Mouse (Mus musculus): ENCODE results near the gene Dmwd. TPM values are rescaled to one million over a fixed set of nuclear protein-coding genes. Genes with fewer than 3 reads are reported as not detected.
A peak's percentile ranks its signal among the peaks of the same experiment; 100 is the strongest.
"Not testable (repeated sequence)": the region's sequence is repeated elsewhere in the genome, so short reads cannot be mapped to it uniquely, and the experiment has no call there.

Gene Dmwd
- polyA plus RNA-seq, 1 experiment from 2014 or later: 26.0 TPM

- WGBS: 92% methylated on average over 7 of the region's 7 CpGs
- H3K9ac ChIP-seq: no peak overlapping the region
- no peaks in the 10 kb centered on the region for H3K27me3 ChIP-seq
- H3K36me3 ChIP-seq: peaks cover 44% of the 10 kb centered on the region
- H3K4me2 ChIP-seq: no peak overlapping the region
- no peaks in the 10 kb centered on the region for H3K9me3 ChIP-seq
- no peak for ATAC-seq (ENCODE audit: low read depth)
- H3K4me1 ChIP-seq (replicated peaks): peaks cover 11% of the 10 kb centered on the region
- no peak overlapping the region for H3K4me3 ChIP-seq
- no peak overlapping the region for H3K27ac ChIP-seq (replicated peaks)
Observed at GRCm38 (mm10) chr7:19053136-19053532, 22.9 kb upstream of the Dmwd start.

GRCm38 (mm10) chr7:19054047-19054776 lies 21.8 kb upstream of the Dmwd start, which contains the start of gene Rsph6a:
TSS of gene Rsph6a (plus strand) at chr7:19054690.
- Histone ChIP-seq H3K36me3 (peaks cover 34% of the 10 kb centered on the region), H3K4me1 (replicated peaks) (peaks cover 11% of the 10 kb centered on the region), H3K9me3 (no peaks in the 10 kb centered on the region), H3K9ac (peak within 1 kb of the TSS; percentile 58), H3K27me3 (no peaks in the 10 kb centered on the region), H3K4me2 (peak within 1 kb of the TSS; percentile 50), H3K4me3 (peak within 1 kb of the TSS; percentile 25), H3K27ac (replicated peaks) (no peak within 1 kb of the TSS; the same call in 1 of the 2 replicates)
- peak; percentile 75 for ATAC-seq (ENCODE audit: low read depth)
- 26% methylated on average over 33 of the region's 33 CpGs for WGBS

GRCm38 (mm10) chr7:19054777-19055076 lies 21.3 kb upstream of the Dmwd start:
- Histone ChIP-seq H3K4me2 (peak overlapping the region; percentile 50), H3K9me3 (no peaks in the 10 kb centered on the region), H3K4me3 (peak overlapping the region; percentile 25), H3K9ac (peak overlapping the region; percentile 58), H3K27me3 (no peaks in the 10 kb centered on the region), H3K36me3 (peaks cover 28% of the 10 kb centered on the region), H3K4me1 (replicated peaks) (peaks cover 11% of the 10 kb centered on the region), H3K27ac (replicated peaks) (no peak overlapping the region)
- 67% methylated on average over 9 of the region's 9 CpGs for WGBS
- ATAC-seq (ENCODE audit: low read depth): no peak

- no peak overlapping the region for H3K9ac ChIP-seq
- WGBS: 91% methylated on average over 8 of the region's 8 CpGs
- H3K4me3 ChIP-seq: no peak overlapping the region
- H3K27ac ChIP-seq (replicated peaks): no peak overlapping the region
- ATAC-seq (ENCODE audit: low read depth): no peak
- no peak overlapping the region for H3K4me2 ChIP-seq
- H3K36me3 ChIP-seq: peaks cover 25% of the 10 kb centered on the region
- H3K4me1 ChIP-seq (replicated peaks): peaks cover 11% of the 10 kb centered on the region
- H3K9me3 ChIP-seq: no peaks in the 10 kb centered on the region
- H3K27me3 ChIP-seq: no peaks in the 10 kb centered on the region
Observed at GRCm38 (mm10) chr7:19055108-19055507, 20.9 kb upstream of the Dmwd start.

- Histone ChIP-seq H3K9me3 (no peaks in the 10 kb centered on the region), H3K27me3 (no peaks in the 10 kb centered on the region), H3K4me2 (no peak overlapping the region), H3K4me1 (replicated peaks) (peaks cover 11% of the 10 kb centered on the region), H3K4me3 (no peak overlapping the region), H3K36me3 (peaks cover 2% of the 10 kb centered on the region), H3K27ac (replicated peaks) (no peak overlapping the region), H3K9ac (no peak overlapping the region)
- ATAC-seq (ENCODE audit: low read depth): no peak
- 89% methylated on average over 10 of the region's 10 CpGs for WGBS
Observed at GRCm38 (mm10) chr7:19057405-19057804, 18.6 kb upstream of the Dmwd start.

GRCm38 (mm10) chr7:19065896-19066295 lies 10.1 kb upstream of the Dmwd start:
- Histone ChIP-seq H3K4me2 (peak overlapping the region; percentile 16; the same call in 1 of the 2 replicates), H3K36me3 (no peaks in the 10 kb centered on the region), H3K27me3 (peaks cover 35% of the 10 kb centered on the region), H3K27ac (replicated peaks) (no peak overlapping the region), H3K4me1 (replicated peaks) (no peaks in the 10 kb centered on the region), H3K4me3 (peak overlapping the region; percentile 4; the same call in 1 of the 2 replicates), H3K9ac (no peak overlapping the region), H3K9me3 (no peaks in the 10 kb centered on the region)
- no peak for ATAC-seq (ENCODE audit: low read depth)
- WGBS: 57% methylated on average over 13 of the region's 13 CpGs

- H3K4me2 ChIP-seq: no peak overlapping the region
- no peak overlapping the region for H3K9ac ChIP-seq
- H3K27ac ChIP-seq (replicated peaks): no peak overlapping the region
- H3K4me1 ChIP-seq (replicated peaks): no peaks in the 10 kb centered on the region
- H3K4me3 ChIP-seq: no peak overlapping the region
- no peaks in the 10 kb centered on the region for H3K9me3 ChIP-seq
- 46% methylated on average over 14 of the region's 14 CpGs for WGBS
- no peak for ATAC-seq (ENCODE audit: low read depth)
- H3K36me3 ChIP-seq: no peaks in the 10 kb centered on the region
- peaks cover 35% of the 10 kb centered on the region for H3K27me3 ChIP-seq
Observed at GRCm38 (mm10) chr7:19067063-19067462, 9.0 kb upstream of the Dmwd start.

GRCm38 (mm10) chr7:19067935-19068334 lies 8.1 kb upstream of the Dmwd start:
- Histone ChIP-seq H3K36me3 (no peaks in the 10 kb centered on the region), H3K4me1 (replicated peaks) (no peaks in the 10 kb centered on the region), H3K27me3 (peaks cover 35% of the 10 kb centered on the region), H3K9ac (no peak overlapping the region), H3K4me3 (no peak overlapping the region), H3K27ac (replicated peaks) (no peak overlapping the region), H3K4me2 (no peak overlapping the region), H3K9me3 (no peaks in the 10 kb centered on the region)
- ATAC-seq (ENCODE audit: low read depth): no peak
- WGBS: 70% methylated on average over 14 of the region's 14 CpGs

- ATAC-seq (ENCODE audit: low read depth): no peak
- H3K4me3 ChIP-seq: no peak overlapping the region
- no peak overlapping the region for H3K9ac ChIP-seq
- no peaks in the 10 kb centered on the region for H3K9me3 ChIP-seq
- no peaks in the 10 kb centered on the region for H3K4me1 ChIP-seq (replicated peaks)
- peaks cover 35% of the 10 kb centered on the region for H3K27me3 ChIP-seq
- H3K4me2 ChIP-seq: no peak overlapping the region
- H3K36me3 ChIP-seq: no peaks in the 10 kb centered on the region
- 3% methylated on average over 2 of the region's 2 CpGs for WGBS
- no peak overlapping the region for H3K27ac ChIP-seq (replicated peaks)
Observed at GRCm38 (mm10) chr7:19068707-19069106, 7.3 kb upstream of the Dmwd start.

GRCm38 (mm10) chr7:19069500-19069899 lies 6.5 kb upstream of the Dmwd start:
- H3K36me3 ChIP-seq: no peaks in the 10 kb centered on the region
- H3K4me1 ChIP-seq (replicated peaks): no peaks in the 10 kb centered on the region
- H3K4me2 ChIP-seq: no peak overlapping the region
- H3K27me3 ChIP-seq: peaks cover 30% of the 10 kb centered on the region
- H3K27ac ChIP-seq (replicated peaks): no peak overlapping the region
- H3K9me3 ChIP-seq: no peaks in the 10 kb centered on the region
- no peak for ATAC-seq (ENCODE audit: low read depth)
- no peak overlapping the region for H3K4me3 ChIP-seq
- H3K9ac ChIP-seq: no peak overlapping the region
- WGBS: 51% methylated on average over 3 of the region's 3 CpGs

- H3K9me3 ChIP-seq; H3K4me1 ChIP-seq (replicated peaks); H3K4me2 ChIP-seq; H3K9ac ChIP-seq; H3K4me3 ChIP-seq; ATAC-seq (ENCODE audit: low read depth); H3K27ac ChIP-seq (replicated peaks); H3K36me3 ChIP-seq: not testable (repeated sequence)
- peaks cover 14% of the 10 kb centered on the region for H3K27me3 ChIP-seq
- WGBS: 59% methylated on average over 3 of the region's 3 CpGs
Observed at GRCm38 (mm10) chr7:19071024-19071423, 5.0 kb upstream of the Dmwd start.

- no peak overlapping the region for H3K9ac ChIP-seq
- no peaks in the 10 kb centered on the region for H3K27me3 ChIP-seq
- peaks cover 7% of the 10 kb centered on the region for H3K36me3 ChIP-seq
- ATAC-seq (ENCODE audit: low read depth): no peak
- H3K4me2 ChIP-seq: no peak overlapping the region
- H3K27ac ChIP-seq (replicated peaks): no peak overlapping the region
- H3K9me3 ChIP-seq: no peaks in the 10 kb centered on the region
- H3K4me1 ChIP-seq (replicated peaks): peaks cover 25% of the 10 kb centered on the region
- 83% methylated on average over 9 of the region's 9 CpGs for WGBS
- H3K4me3 ChIP-seq: no peak overlapping the region
Observed at GRCm38 (mm10) chr7:19073504-19073903, 2.5 kb upstream of the Dmwd start.

GRCm38 (mm10) chr7:19074494-19074893 lies 1.5 kb upstream of the Dmwd start:
- H3K4me1 ChIP-seq (replicated peaks): peaks cover 28% of the 10 kb centered on the region
- no peak overlapping the region for H3K4me3 ChIP-seq
- H3K27me3 ChIP-seq: no peaks in the 10 kb centered on the region
- 93% methylated on average over 6 of the region's 6 CpGs for WGBS
- no peaks in the 10 kb centered on the region for H3K9me3 ChIP-seq
- H3K27ac ChIP-seq (replicated peaks): no peak overlapping the region
- no peak overlapping the region for H3K9ac ChIP-seq
- no peak overlapping the region for H3K4me2 ChIP-seq
- no peak for ATAC-seq (ENCODE audit: low read depth)
- peaks cover 17% of the 10 kb centered on the region for H3K36me3 ChIP-seq
